Mouse (Mus musculus): ENCODE results near the gene Ncoa4. TPM values are rescaled to one million over a fixed set of nuclear protein-coding genes. Genes with fewer than 3 reads are reported as not detected.

Ncoa4 gene
- polyA plus RNA-seq, 1 experiment from 2014 or later, result 102 TPM

DNA sequence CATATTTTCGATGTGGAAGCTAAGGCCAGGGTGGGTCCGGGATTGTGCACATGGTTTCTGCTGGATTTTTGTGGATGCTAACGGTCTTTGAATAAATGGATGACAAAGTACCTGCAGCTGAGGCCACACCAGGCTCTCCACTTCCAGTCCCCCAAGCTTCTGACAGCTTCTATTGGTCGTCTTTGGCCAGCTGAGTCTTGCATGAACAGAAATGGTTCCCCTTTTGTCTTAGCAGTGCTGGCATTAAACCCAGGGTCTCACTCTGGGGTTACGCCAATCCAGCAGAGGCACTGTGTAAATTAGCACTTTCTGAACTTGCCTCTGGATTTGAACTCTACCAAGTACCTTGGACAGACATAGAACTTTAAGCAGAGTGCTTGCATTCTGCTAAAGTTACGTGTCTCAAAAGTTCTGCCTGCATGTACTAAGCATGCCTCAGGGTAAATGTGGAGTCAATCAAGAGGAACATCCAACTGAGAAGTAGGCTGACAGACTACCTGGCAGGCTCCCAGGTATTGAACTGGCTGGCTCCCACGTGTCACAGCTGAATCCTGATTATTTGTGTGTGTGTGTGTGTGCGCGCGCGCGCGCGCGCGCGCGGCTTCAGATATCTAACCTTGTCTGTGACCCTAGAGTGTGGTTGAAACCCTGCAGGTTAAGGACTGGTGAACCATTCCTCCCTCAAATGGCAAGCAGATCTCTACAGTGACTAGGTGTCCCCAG is 7.3 kb upstream of the Ncoa4 start:
- no peak for ATAC-seq (replicated peaks; ENCODE audit: low FRiP score)
- no peaks in the 10 kb centered on the region for H3K36me3 ChIP-seq (ENCODE audit: control insufficient read depth, insufficient read depth, low read length)
- 94% methylated on average over 18 of the region's 18 CpGs for WGBS

DNA sequence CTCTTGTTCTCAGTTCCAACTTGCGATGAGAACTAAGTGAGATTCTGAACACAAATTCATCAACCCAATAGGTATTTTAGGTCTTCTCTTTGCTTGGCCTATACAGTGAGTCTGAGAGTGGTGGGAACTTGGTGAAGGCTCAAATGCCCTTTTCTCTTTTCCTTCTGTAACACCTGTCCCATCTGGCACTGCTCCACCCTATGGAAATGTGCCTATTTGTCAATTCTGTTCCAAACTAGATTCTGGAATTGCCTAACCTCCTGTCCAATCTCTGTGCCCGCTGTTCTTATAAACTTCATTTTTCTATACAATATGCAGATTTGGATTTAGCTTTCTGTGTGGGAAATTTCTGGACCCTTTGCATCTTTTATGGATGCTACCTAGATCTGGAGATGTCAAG is 6.5 kb upstream of the Ncoa4 start:
- H3K4me2 ChIP-seq (ENCODE audit: low read depth, low read length, severe bottlenecking), result no peak overlapping the region
- H3K27ac ChIP-seq (ENCODE audit: low read depth, low read length), result no peak overlapping the region
- DNase-seq (ENCODE audit: low spot score) (no peak), ATAC-seq (replicated peaks; ENCODE audit: low FRiP score) (no peak)
- WGBS, result 93% methylated on average over 2 of the region's 2 CpGs
- no peaks in the 10 kb centered on the region for H3K4me1 ChIP-seq (replicated peaks; ENCODE audit: control insufficient read depth, insufficient read depth, low read length)
- no peaks in the 10 kb centered on the region for H3K36me3 ChIP-seq (ENCODE audit: control insufficient read depth, insufficient read depth, low read length)
- no peak overlapping the region for H3K4me3 ChIP-seq (ENCODE audit: low read depth, low read length)
- H3K27me3 ChIP-seq (ENCODE audit: control insufficient read depth, insufficient read depth, low read length), result no peaks in the 10 kb centered on the region
- no peak overlapping the region for H3K9ac ChIP-seq (ENCODE audit: low read length)
- no peaks in the 10 kb centered on the region for H3K9me3 ChIP-seq (ENCODE audit: control insufficient read depth, low read length)

More for the DNA sequence above, 7.3 kb upstream of the Ncoa4 start:
- no peak for DNase-seq (ENCODE audit: low spot score)
- H3K27ac ChIP-seq (ENCODE audit: low read depth, low read length), result no peak overlapping the region
- H3K4me1 ChIP-seq (replicated peaks; ENCODE audit: control insufficient read depth, insufficient read depth, low read length), result no peaks in the 10 kb centered on the region
- H3K4me3 ChIP-seq (ENCODE audit: low read depth, low read length), result no peak overlapping the region
- peaks cover 3% of the 10 kb centered on the region; the same call in 1 of the 2 replicates for H3K9me3 ChIP-seq (ENCODE audit: control insufficient read depth, low read length)
- no peaks in the 10 kb centered on the region for H3K27me3 ChIP-seq (ENCODE audit: control insufficient read depth, insufficient read depth, low read length)
- H3K9ac ChIP-seq (ENCODE audit: low read length), result no peak overlapping the region
- no peak overlapping the region for H3K4me2 ChIP-seq (ENCODE audit: low read depth, low read length, severe bottlenecking)

DNA sequence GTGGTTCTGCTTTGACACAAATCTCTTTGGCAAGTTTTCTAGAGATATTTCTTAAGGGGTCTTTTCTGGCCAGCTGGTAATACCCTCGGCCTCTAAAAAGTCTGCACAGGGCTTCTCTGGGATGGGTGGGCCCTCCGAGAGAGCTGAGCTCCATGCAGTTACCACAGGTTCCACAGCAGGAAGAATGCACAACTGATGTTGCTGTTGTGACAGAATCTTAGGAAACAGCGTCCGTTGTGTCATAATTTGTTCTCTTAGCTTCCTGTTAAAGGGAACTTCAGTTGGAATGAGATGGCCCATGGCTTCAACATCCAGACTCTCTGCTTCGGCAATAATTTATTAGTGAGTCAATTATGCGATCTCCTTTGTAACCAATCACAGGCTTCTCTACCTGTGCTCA is 4.9 kb upstream of the Ncoa4 start:
- Histone ChIP-seq H3K4me3 (ENCODE audit: low read depth, low read length) (no peak overlapping the region), H3K9ac (ENCODE audit: low read length) (no peak overlapping the region), H3K27ac (ENCODE audit: low read depth, low read length) (no peak overlapping the region), H3K4me2 (ENCODE audit: low read depth, low read length, severe bottlenecking) (no peak overlapping the region), H3K4me1 (replicated peaks; ENCODE audit: control insufficient read depth, insufficient read depth, low read length) (no peaks in the 10 kb centered on the region), H3K9me3 (ENCODE audit: control insufficient read depth, low read length) (no peaks in the 10 kb centered on the region), H3K27me3 (ENCODE audit: control insufficient read depth, insufficient read depth, low read length) (no peaks in the 10 kb centered on the region), H3K36me3 (ENCODE audit: control insufficient read depth, insufficient read depth, low read length) (no peaks in the 10 kb centered on the region)
- ATAC-seq (replicated peaks; ENCODE audit: low FRiP score) (no peak), DNase-seq (ENCODE audit: low spot score) (no peak)
- WGBS, result 94% methylated on average over 6 of the region's 6 CpGs

DNA sequence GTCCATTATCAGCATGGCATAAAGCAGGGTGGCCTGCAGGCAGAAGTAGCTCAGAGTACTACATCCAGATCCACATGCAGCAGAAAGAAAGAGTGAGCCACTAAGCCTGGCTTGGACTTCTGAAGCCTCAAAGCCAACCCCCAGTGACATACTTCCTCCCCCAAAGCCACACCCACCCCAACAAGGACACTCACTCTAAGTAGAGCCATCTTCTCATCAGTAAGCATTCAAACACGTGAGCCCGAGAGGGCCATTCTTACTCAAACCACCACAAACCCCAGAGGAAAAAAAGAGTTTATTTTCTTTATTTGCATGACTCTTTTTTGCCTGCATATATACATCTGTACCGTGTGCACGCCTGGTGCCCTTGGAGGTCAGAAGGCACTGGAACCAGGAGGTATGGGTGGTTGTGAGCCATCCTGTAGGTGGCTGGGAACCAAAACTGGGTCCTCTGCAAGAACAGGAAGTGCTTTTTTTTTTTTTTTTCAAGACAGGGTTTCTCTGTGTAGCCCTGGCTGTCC is 455 bp upstream of the Ncoa4 start:
- no peaks in the 10 kb centered on the region for H3K27me3 ChIP-seq (ENCODE audit: control insufficient read depth, insufficient read depth, low read length)
- H3K36me3 ChIP-seq (ENCODE audit: control insufficient read depth, insufficient read depth, low read length), result no peaks in the 10 kb centered on the region
- peaks cover 4% of the 10 kb centered on the region; the same call in 1 of the 2 replicates for H3K4me1 ChIP-seq (replicated peaks; ENCODE audit: control insufficient read depth, insufficient read depth, low read length)
- peak overlapping the region; percentile 84 for H3K4me3 ChIP-seq (ENCODE audit: low read depth, low read length)
- no peak overlapping the region for H3K27ac ChIP-seq (ENCODE audit: low read depth, low read length)
- WGBS, result 35% methylated on average over 4 of the region's 4 CpGs
- ATAC-seq (replicated peaks; ENCODE audit: low FRiP score) (no peak; the same call in 1 of the 2 replicates), DNase-seq (ENCODE audit: low spot score) (no peak)
- no peaks in the 10 kb centered on the region for H3K9me3 ChIP-seq (ENCODE audit: control insufficient read depth, low read length)
- H3K4me2 ChIP-seq (ENCODE audit: low read depth, low read length, severe bottlenecking), result peak overlapping the region; percentile 92; the same call in 1 of the 2 replicates
- H3K9ac ChIP-seq (ENCODE audit: low read length), result peak overlapping the region; percentile 90

DNA sequence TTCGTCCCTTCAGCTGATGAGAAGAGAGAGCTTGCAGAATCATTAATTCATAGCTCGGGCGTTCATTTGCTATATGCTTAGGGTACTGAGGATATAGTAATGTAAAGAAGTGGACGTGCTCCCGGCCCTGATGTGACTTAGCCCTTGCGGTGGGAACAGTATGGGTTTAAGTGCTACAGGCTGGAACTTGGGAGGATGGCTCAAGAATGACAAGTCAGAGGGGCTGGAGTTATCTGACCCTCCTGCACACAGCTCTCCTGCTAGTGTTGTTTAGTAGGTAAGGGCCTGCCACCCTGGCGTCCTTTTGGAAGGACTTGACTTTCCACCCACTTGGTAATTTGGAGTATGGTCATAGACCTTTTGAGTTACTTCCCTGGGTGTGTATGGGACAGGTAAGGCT is 898 bp downstream of the Ncoa4 start:
- Histone ChIP-seq H3K27me3 (ENCODE audit: control insufficient read depth, insufficient read depth, low read length) (no peaks in the 10 kb centered on the region), H3K4me2 (ENCODE audit: low read depth, low read length, severe bottlenecking) (peak overlapping the region; percentile 92), H3K27ac (ENCODE audit: low read depth, low read length) (no peak overlapping the region), H3K4me3 (ENCODE audit: low read depth, low read length) (peak overlapping the region; percentile 84), H3K4me1 (replicated peaks; ENCODE audit: control insufficient read depth, insufficient read depth, low read length) (peaks cover 8% of the 10 kb centered on the region; the same call in 1 of the 2 replicates), H3K9ac (ENCODE audit: low read length) (peak overlapping the region; percentile 90), H3K36me3 (ENCODE audit: control insufficient read depth, insufficient read depth, low read length) (no peaks in the 10 kb centered on the region), H3K9me3 (ENCODE audit: control insufficient read depth, low read length) (no peaks in the 10 kb centered on the region)
- ATAC-seq (replicated peaks; ENCODE audit: low FRiP score), result no peak
- WGBS, result 43% methylated on average over 7 of the region's 7 CpGs
- no peak for DNase-seq (ENCODE audit: low spot score)

DNA sequence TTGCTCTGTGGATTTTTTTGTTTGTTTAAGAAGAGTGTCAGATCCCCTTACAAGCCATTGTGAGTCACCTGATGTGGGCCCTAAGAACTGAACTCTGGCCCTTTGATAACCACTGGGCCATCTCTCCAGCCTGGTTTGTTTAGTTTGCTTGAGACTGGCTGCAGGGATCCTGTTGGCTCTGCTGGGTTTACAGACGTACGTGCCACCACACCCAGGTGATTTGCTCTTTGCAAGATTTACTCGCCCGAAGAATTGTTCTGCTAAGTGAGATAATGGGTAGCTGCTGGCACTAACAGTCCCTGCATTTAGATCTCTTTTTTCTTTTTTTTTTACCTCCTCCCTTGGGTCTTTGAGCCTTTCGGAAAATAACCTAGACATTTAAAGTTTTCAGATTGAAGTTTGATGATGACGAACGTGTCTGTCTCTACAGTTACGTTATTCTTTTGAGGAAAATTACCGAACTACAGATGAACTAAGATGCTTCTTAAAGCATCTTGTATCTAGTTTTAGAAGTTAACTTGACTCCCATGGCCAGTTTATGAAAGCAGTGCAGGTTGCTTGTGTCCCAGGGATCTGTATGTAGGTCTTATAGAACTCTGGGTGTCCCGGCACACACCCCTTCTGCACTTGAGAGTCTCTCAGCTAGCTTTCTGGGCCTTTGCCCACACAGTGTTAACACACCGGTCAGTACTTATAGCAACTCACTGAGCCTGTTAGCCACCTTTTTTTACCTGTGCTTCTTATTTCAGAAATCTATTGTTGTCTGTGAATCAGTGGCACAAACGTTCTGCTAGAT is 1.6 kb downstream of the Ncoa4 start:
- Histone ChIP-seq H3K36me3 (ENCODE audit: control insufficient read depth, insufficient read depth, low read length) (no peaks in the 10 kb centered on the region), H3K4me1 (replicated peaks; ENCODE audit: control insufficient read depth, insufficient read depth, low read length) (peaks cover 8% of the 10 kb centered on the region; the same call in 1 of the 2 replicates), H3K4me2 (ENCODE audit: low read depth, low read length, severe bottlenecking) (no peak overlapping the region), H3K27ac (ENCODE audit: low read depth, low read length) (no peak overlapping the region), H3K9ac (ENCODE audit: low read length) (no peak overlapping the region), H3K27me3 (ENCODE audit: control insufficient read depth, insufficient read depth, low read length) (no peaks in the 10 kb centered on the region), H3K9me3 (ENCODE audit: control insufficient read depth, low read length) (no peaks in the 10 kb centered on the region), H3K4me3 (ENCODE audit: low read depth, low read length) (no peak overlapping the region)
- no peak for DNase-seq (ENCODE audit: low spot score)
- WGBS, result 91% methylated on average over 12 of the region's 12 CpGs
- no peak for ATAC-seq (replicated peaks; ENCODE audit: low FRiP score)

DNA sequence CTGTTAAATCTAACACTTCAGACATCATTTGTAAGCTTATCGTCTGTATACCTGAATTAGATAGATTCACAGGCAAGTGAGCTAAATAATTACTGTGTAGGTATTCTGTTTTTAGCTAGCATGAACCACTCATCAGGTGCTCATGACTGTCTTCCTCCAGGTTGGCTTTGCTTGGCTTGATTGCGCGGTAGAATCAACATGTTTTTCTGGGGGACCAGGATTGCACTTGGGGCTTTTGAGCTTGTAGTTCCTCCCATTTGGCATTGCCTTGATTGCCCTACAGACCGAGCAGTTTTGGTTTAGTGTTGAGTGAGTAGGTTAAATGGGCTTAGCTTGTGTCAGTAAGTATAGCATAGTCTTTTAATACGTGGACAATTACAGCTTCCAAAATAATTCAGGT is 2.6 kb downstream of the Ncoa4 start:
- WGBS, result 88% methylated on average over 5 of the region's 5 CpGs
- H3K4me2 ChIP-seq (ENCODE audit: low read depth, low read length, severe bottlenecking), result no peak overlapping the region
- no peak overlapping the region for H3K4me3 ChIP-seq (ENCODE audit: low read depth, low read length)
- no peaks in the 10 kb centered on the region for H3K27me3 ChIP-seq (ENCODE audit: control insufficient read depth, insufficient read depth, low read length)
- H3K27ac ChIP-seq (ENCODE audit: low read depth, low read length), result no peak overlapping the region
- DNase-seq (ENCODE audit: low spot score) (no peak), ATAC-seq (replicated peaks; ENCODE audit: low FRiP score) (no peak)
- H3K36me3 ChIP-seq (ENCODE audit: control insufficient read depth, insufficient read depth, low read length), result no peaks in the 10 kb centered on the region
- no peak overlapping the region for H3K9ac ChIP-seq (ENCODE audit: low read length)
- H3K9me3 ChIP-seq (ENCODE audit: control insufficient read depth, low read length), result no peaks in the 10 kb centered on the region
- H3K4me1 ChIP-seq (replicated peaks; ENCODE audit: control insufficient read depth, insufficient read depth, low read length), result peaks cover 8% of the 10 kb centered on the region; the same call in 1 of the 2 replicates

DNA sequence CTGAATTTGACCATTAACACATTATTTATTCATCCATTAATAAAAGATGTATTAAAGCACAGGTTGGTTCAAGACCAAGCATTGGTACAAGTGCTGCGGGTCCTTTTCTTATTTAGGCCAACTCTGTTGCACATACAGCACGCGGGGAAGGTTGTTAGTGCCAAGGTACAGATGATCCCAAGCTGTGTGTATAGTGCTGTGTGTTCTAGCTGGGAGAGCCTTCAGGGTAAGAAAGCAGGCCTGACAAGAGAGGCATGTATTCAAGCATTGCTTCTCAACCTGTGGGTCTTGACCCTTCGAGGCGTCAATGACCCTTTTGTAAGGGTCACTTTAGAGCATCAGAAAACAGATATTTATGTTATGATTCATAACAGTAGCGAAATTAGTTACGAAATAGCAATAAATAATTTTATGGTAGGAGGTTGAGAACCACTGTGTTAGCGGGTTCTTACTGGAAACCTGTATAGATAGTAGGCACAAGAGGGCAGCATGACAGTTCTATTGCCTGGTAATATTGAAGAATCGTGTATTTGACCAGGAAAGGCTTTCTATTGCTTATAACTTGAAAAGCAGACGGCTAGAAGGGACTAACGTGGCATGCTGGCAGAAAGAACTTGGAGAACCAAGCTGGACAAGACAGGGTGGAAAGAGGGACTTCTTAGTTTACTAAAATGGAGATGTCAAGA is 3.7 kb downstream of the Ncoa4 start:
- DNase-seq (ENCODE audit: low spot score), result no peak
- Histone ChIP-seq H3K27me3 (ENCODE audit: control insufficient read depth, insufficient read depth, low read length) (no peaks in the 10 kb centered on the region), H3K4me2 (ENCODE audit: low read depth, low read length, severe bottlenecking) (no peak overlapping the region), H3K9ac (ENCODE audit: low read length) (no peak overlapping the region), H3K4me1 (replicated peaks; ENCODE audit: control insufficient read depth, insufficient read depth, low read length) (peaks cover 8% of the 10 kb centered on the region; the same call in 1 of the 2 replicates), H3K27ac (ENCODE audit: low read depth, low read length) (no peak overlapping the region), H3K9me3 (ENCODE audit: control insufficient read depth, low read length) (no peaks in the 10 kb centered on the region), H3K4me3 (ENCODE audit: low read depth, low read length) (no peak overlapping the region), H3K36me3 (ENCODE audit: control insufficient read depth, insufficient read depth, low read length) (no peaks in the 10 kb centered on the region)
- ATAC-seq (replicated peaks; ENCODE audit: low FRiP score), result no peak
- WGBS, result 90% methylated on average over 11 of the region's 11 CpGs

All from forebrain, embryonic 11.5 days (tissue).